8 mouse cellular contexts compared by ENCODE assay signal in genomic region chr1:134829635-134830034, GRCm38 (mm10).
A peak's percentile ranks its signal among the peaks of the same experiment; 100 is the strongest.
DNase-seq lines count a peak whose midpoint lies in the region; TF ChIP-seq lines count a peak whose summit lies in the region.

No protein-coding gene starts in this region.

- no peaks in the 10 kb centered on the region for H3K27me3 ChIP-seq in heart, embryonic 10.5 days (ENCODE audit: insufficient read depth, poor library complexity, severe bottlenecking)

- no peak overlapping the region for H3K9ac ChIP-seq in ES-E14 (ENCODE audit: insufficient read depth, low read depth, low read length, poor library complexity, severe bottlenecking)

- no peak overlapping the region for H3K27ac ChIP-seq in heart, embryonic 10.5 days
- no peak overlapping the region for H3K27ac ChIP-seq in ES-E14 (ENCODE audit: insufficient read depth, low read depth, low read length, poor library complexity, severe bottlenecking)

- peak; percentile 44 to 51 for DNase-seq in heart, adult 18-20 months
- no peak for DNase-seq in heart, embryonic 10.5 days (ENCODE audit: low spot score)
- peak; percentile 8 for DNase-seq in ES-E14 (ENCODE audit: low read depth, low spot score)
- DNase-seq in cerebellum, postnatal 25 days, result peak; percentile 38 to 56
- peak; percentile 56 for DNase-seq in kidney, postnatal 10 days
- DNase-seq in yolk sac, embryonic 10.5 days (ENCODE audit: low spot score), result peak; percentile 12
- DNase-seq in frontal cortex, postnatal 10 days (ENCODE audit: low spot score in 2 of 2), result no peak
- no peak for DNase-seq in ovary, postnatal 14 days (ENCODE audit: low spot score)

- WGBS in heart, embryonic 10.5 days, result 56% methylated on average over 4 of the region's 4 CpGs

- H3K4me1 ChIP-seq in heart, embryonic 10.5 days, result peaks cover 7% of the 10 kb centered on the region
- no peaks in the 10 kb centered on the region for H3K4me1 ChIP-seq in ES-E14 (ENCODE audit: control insufficient read depth in 2 of 2, insufficient read depth in 2 of 2, low read length in 2 of 2, poor library complexity in 1 of 2)

- no peaks in the 10 kb centered on the region for H3K9me3 ChIP-seq in heart, embryonic 10.5 days
- no peaks in the 10 kb centered on the region for H3K9me3 ChIP-seq in ES-E14 (ENCODE audit: control insufficient read depth, insufficient read depth, low read depth, low read length)

- H3K36me3 ChIP-seq in heart, embryonic 10.5 days, result peaks cover 22% of the 10 kb centered on the region
- no peaks in the 10 kb centered on the region for H3K36me3 ChIP-seq in ES-E14 (ENCODE audit: control insufficient read depth, insufficient read depth, low read length, poor library complexity, severe bottlenecking)

- no peak overlapping the region for H3K4me3 ChIP-seq in heart, embryonic 10.5 days
- H3K4me3 ChIP-seq in ES-E14 (ENCODE audit: insufficient read depth in 1 of 2, low read depth in 1 of 2, low read length in 2 of 2, poor library complexity in 1 of 2, severe bottlenecking in 1 of 2), result no peak overlapping the region

- in situ Hi-C loops in ES-E14 (cut with MboI; ENCODE audit: low sequenced_read_pairs in 2 of 2, unreplicated experiment in 2 of 2), result no loop called here

TF ChIP-seq in ES-E14, 5 proteins besides CTCF, POLR2A, EP300 and RAD21:
- TF ChIP-seq ZNF384 (IDR thresholded peaks at IDR 0.05; ENCODE audit: low read depth, low read length) (no peak), MAFK (IDR thresholded peaks at IDR 0.05; ENCODE audit: insufficient read depth, low read depth, low read length) (no peak), CHD2 (IDR thresholded peaks at IDR 0.05; ENCODE audit: low read depth, low read length) (no peak), ZC3H11A (IDR thresholded peaks at IDR 0.05; ENCODE audit: borderline replicate concordance, low read depth, low read length) (no peak), HCFC1 (IDR thresholded peaks at IDR 0.05; ENCODE audit: borderline replicate concordance, insufficient read depth, low read length) (no peak)

Comparison
In these comparisons a context has a peak if more than half of its experiments do, and no peak if none do; other contexts are left out.
1. DNase-seq: peak in heart, adult 18-20 months (2 of 2), ES-E14 (single experiment), cerebellum, postnatal 25 days (2 of 2), kidney, postnatal 10 days (single experiment) and yolk sac, embryonic 10.5 days (single experiment); none in heart, embryonic 10.5 days (single experiment), frontal cortex, postnatal 10 days (0 of 2) and ovary, postnatal 14 days (single experiment).